Mouse (Mus musculus): ENCODE measurements at regions not wholly inside any gene's neighbourhood (a gene's known extent, or its start where the extent isn't known, plus 50 kb on each side); places are given as distances from the start of the nearest gene placed in this dataset.

DNA sequence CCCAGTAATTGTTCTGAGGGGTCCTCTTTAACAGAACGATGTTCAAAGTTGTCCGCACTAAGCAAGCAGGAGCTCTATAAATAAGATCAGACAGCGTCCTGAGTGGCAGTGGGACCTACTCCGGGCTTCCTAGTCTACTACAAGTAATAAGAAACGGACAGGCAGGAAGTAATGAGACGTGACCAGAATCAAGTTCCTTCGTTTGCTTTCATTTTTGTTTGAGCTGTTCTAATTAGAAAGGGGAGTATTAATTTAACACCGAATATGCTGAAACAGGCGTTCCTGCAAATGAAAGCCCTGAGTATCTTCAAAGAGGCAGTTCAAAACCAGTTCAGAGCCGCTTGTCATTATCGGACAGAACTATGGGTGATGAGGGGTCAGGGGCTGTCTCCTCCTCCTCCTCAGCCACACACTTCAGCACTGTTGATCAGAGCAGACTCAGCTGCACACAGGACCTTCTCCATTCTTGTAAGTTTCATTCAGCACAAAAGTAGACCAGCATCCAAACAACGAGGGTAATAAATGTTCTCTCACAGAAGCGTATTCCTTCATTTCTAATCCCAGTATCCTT is 439.2 kb upstream of the Intu start:
- H3K4me3 ChIP-seq (ENCODE audit: low read length), result no peak overlapping the region
- H3K27me3 ChIP-seq (ENCODE audit: control insufficient read depth, insufficient read depth, low read length), result no peaks in the 10 kb centered on the region
- ATAC-seq (replicated peaks; ENCODE audit: extremely low read depth, insufficient read depth, low FRiP score), result no peak
- WGBS, result 74% methylated on average over 13 of the region's 13 CpGs
- H3K9ac ChIP-seq (ENCODE audit: low read length), result no peak overlapping the region
- no peaks in the 10 kb centered on the region for H3K4me1 ChIP-seq (ENCODE audit: control insufficient read depth, insufficient read depth, low read length)
- H3K9me3 ChIP-seq (replicated peaks; ENCODE audit: control insufficient read depth, low read length), result no peaks in the 10 kb centered on the region
- H3K27ac ChIP-seq (ENCODE audit: low read length), result no peak overlapping the region
- H3K4me2 ChIP-seq (ENCODE audit: low read depth, low read length), result no peak overlapping the region
- no peaks in the 10 kb centered on the region for H3K36me3 ChIP-seq (ENCODE audit: control insufficient read depth, insufficient read depth)

DNA sequence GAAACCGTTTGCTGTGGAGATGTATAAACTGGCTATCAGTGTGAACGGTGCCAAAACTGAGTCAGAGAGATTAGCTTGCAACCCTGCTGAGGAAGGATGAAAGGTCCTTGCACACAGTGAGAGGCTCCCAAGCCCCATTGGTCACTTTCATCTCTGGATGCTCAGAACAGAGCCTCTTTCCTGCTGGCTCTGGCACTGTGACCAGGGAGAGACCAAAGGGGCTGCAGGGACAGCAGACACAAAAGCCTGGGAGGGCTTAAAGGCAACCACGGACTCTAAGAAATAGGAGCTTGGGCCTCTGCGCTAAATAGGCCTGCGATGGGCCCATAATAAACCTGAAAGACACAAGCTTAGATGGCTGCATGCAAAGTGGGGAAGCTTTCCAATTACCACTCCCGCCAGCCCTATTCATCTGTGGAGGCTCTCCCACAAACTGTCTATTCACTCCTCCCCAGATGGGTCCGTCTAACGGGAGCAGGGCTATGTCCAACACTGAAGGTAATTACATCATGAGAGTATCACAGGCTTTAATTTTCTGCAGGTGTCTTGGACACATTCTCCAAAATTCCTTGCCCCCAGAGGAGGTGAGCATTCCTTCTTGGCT is 438.2 kb upstream of the Intu start:
- no peak for ATAC-seq (replicated peaks; ENCODE audit: extremely low read depth, insufficient read depth, low FRiP score)
- no peak overlapping the region for H3K27ac ChIP-seq (ENCODE audit: low read length)
- H3K27me3 ChIP-seq (ENCODE audit: control insufficient read depth, insufficient read depth, low read length), result no peaks in the 10 kb centered on the region
- H3K9me3 ChIP-seq (replicated peaks; ENCODE audit: control insufficient read depth, low read length), result no peaks in the 10 kb centered on the region
- no peak overlapping the region for H3K9ac ChIP-seq (ENCODE audit: low read length)
- H3K4me3 ChIP-seq (ENCODE audit: low read length), result no peak overlapping the region
- no peaks in the 10 kb centered on the region for H3K36me3 ChIP-seq (ENCODE audit: control insufficient read depth, insufficient read depth)
- H3K4me1 ChIP-seq (ENCODE audit: control insufficient read depth, insufficient read depth, low read length), result no peaks in the 10 kb centered on the region
- 80% methylated on average over 8 of the region's 8 CpGs for WGBS
- no peak overlapping the region for H3K4me2 ChIP-seq (ENCODE audit: low read depth, low read length)

DNA sequence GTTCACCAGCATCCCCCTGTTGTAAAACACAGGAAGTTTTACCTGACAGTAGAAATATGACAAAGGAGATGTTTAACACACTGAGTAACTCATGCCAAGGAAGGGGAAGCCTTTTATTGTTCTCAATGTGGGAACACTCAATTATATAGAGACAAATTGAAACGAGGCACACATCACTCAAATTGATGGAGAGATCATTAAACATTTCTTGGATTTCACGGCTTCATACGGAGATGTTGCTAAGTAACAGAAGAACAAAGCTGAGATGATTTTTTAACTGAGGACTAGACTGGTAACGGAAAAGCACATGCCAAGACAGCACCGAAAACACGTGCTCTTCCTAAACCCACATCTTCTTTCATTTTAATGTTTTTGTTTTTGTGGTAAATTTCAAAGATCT is 437.0 kb upstream of the Intu start:
- no peak overlapping the region for H3K27ac ChIP-seq (ENCODE audit: low read length)
- WGBS, result 85% methylated on average over 6 of the region's 6 CpGs
- H3K9ac ChIP-seq (ENCODE audit: low read length), result no peak overlapping the region
- no peaks in the 10 kb centered on the region for H3K27me3 ChIP-seq (ENCODE audit: control insufficient read depth, insufficient read depth, low read length)
- peaks cover 4% of the 10 kb centered on the region for H3K9me3 ChIP-seq (replicated peaks; ENCODE audit: control insufficient read depth, low read length)
- H3K36me3 ChIP-seq (ENCODE audit: control insufficient read depth, insufficient read depth), result no peaks in the 10 kb centered on the region
- H3K4me2 ChIP-seq (ENCODE audit: low read depth, low read length), result no peak overlapping the region
- H3K4me1 ChIP-seq (ENCODE audit: control insufficient read depth, insufficient read depth, low read length), result no peaks in the 10 kb centered on the region
- no peak for ATAC-seq (replicated peaks; ENCODE audit: extremely low read depth, insufficient read depth, low FRiP score)
- H3K4me3 ChIP-seq (ENCODE audit: low read length), result no peak overlapping the region

DNA sequence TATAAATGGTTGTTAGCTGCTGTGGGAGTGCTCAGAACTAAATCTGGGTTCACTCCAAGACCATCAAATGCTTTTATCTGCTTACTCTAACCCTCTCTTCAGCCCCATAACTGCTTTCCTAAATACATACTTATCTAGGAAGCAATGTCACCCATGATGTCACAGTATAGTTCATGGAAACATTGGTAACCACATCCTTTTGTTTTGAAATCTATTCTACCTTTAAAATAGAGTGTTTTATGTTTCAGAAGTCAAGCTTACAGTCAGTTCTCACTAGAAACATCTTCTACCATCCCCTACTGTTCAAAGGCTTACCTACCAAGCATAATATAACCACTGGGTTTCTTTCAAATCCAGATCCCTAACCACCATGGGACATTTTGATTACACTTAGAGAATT is 436.4 kb upstream of the Intu start:
- Histone ChIP-seq H3K4me2 (ENCODE audit: low read depth, low read length) (no peak overlapping the region), H3K9me3 (replicated peaks; ENCODE audit: control insufficient read depth, low read length) (peaks cover 4% of the 10 kb centered on the region), H3K4me3 (ENCODE audit: low read length) (no peak overlapping the region), H3K27ac (ENCODE audit: low read length) (no peak overlapping the region), H3K9ac (ENCODE audit: low read length) (no peak overlapping the region), H3K27me3 (ENCODE audit: control insufficient read depth, insufficient read depth, low read length) (no peaks in the 10 kb centered on the region), H3K4me1 (ENCODE audit: control insufficient read depth, insufficient read depth, low read length) (no peaks in the 10 kb centered on the region), H3K36me3 (ENCODE audit: control insufficient read depth, insufficient read depth) (no peaks in the 10 kb centered on the region)
- ATAC-seq (replicated peaks; ENCODE audit: extremely low read depth, insufficient read depth, low FRiP score), result no peak

DNA sequence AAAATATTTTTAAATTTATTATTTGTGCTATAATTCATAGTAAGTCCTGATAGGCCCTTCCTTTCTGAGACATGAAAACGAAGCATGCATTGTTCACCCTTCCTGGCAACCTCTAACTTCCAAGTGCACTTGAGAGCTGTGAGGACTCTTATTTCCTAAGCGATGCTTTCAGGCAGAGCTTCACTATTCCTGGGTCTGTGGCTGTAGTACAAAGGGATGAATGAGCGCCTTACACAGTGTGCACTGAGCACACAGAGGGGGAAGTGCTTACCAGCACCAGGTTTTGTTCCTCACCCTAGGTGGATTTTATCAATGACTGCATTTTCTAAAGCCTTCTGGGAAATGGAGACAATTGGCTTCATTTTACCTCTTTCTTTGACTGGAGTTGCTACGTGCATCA is 428.4 kb upstream of the Intu start:
- Histone ChIP-seq H3K27ac (ENCODE audit: low read length) (no peak overlapping the region), H3K4me1 (ENCODE audit: control insufficient read depth, insufficient read depth, low read length) (no peaks in the 10 kb centered on the region), H3K4me2 (ENCODE audit: low read depth, low read length) (no peak overlapping the region), H3K36me3 (ENCODE audit: control insufficient read depth, insufficient read depth) (no peaks in the 10 kb centered on the region), H3K9ac (ENCODE audit: low read length) (no peak overlapping the region), H3K9me3 (replicated peaks; ENCODE audit: control insufficient read depth, low read length) (peaks cover 4% of the 10 kb centered on the region), H3K27me3 (ENCODE audit: control insufficient read depth, insufficient read depth, low read length) (no peaks in the 10 kb centered on the region), H3K4me3 (ENCODE audit: low read length) (no peak overlapping the region)
- WGBS, result 69% methylated on average over 4 of the region's 4 CpGs
- no peak for ATAC-seq (replicated peaks; ENCODE audit: extremely low read depth, insufficient read depth, low FRiP score)

DNA sequence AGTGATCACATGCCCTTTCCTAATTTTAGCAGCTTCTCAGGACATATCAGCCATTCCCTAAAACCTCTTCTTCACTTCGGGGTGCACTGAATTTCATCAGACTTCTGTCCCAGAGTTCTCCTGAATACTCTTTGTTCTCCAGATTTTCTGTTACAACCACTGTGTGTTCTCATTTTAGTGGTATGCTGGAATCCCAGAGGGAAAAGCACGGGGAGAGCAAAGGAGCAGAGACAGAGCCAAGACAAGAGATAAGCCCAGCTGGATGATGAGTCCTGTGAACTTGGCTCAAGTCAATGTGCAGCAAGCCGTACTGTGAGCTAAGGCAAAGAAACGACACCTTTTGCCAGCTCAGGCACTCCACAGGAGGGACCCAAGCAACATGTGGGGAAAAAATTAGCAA is 416.3 kb upstream of the Intu start:
- Histone ChIP-seq H3K4me1 (ENCODE audit: control insufficient read depth, insufficient read depth, low read length) (0 out of 2 replicates have a peak, but pooled peaks cover 3% of the 10 kb centered on the region), H3K9ac (ENCODE audit: low read length) (no peak overlapping the region), H3K4me2 (ENCODE audit: low read depth, low read length) (no peak overlapping the region), H3K27ac (ENCODE audit: low read length) (no peak overlapping the region; the same call in 1 of the 2 replicates), H3K9me3 (replicated peaks; ENCODE audit: control insufficient read depth, low read length) (no peaks in the 10 kb centered on the region), H3K27me3 (ENCODE audit: control insufficient read depth, insufficient read depth, low read length) (no peaks in the 10 kb centered on the region), H3K36me3 (ENCODE audit: control insufficient read depth, insufficient read depth) (no peaks in the 10 kb centered on the region), H3K4me3 (ENCODE audit: low read length) (no peak overlapping the region)
- WGBS, result 22% methylated on average over 4 of the region's 4 CpGs
- no peak; the same call in 1 of the 2 replicates for ATAC-seq (replicated peaks; ENCODE audit: extremely low read depth, insufficient read depth, low FRiP score)

DNA sequence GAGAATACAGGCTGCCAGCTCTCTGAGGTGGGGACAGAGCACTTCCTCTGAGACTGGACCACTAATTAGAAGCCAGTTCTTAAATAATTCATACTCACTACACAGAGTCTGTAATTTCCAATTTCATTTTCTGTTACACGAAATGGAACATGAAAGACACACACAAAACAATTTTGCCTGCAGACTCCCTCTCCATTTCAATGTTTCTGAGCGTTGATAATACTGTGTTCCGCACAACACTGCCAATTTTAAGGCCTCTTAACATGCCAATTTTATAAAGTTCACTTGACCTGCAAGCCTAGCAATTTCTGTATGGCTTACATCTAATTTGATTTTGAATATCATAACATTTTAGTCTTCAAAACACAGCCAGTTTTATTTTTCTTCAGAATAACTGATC is 412.5 kb upstream of the Intu start:
- ATAC-seq (replicated peaks; ENCODE audit: extremely low read depth, insufficient read depth, low FRiP score), result no peak
- Histone ChIP-seq H3K36me3 (ENCODE audit: control insufficient read depth, insufficient read depth) (no peaks in the 10 kb centered on the region), H3K27ac (ENCODE audit: low read length) (no peak overlapping the region), H3K4me2 (ENCODE audit: low read depth, low read length) (no peak overlapping the region), H3K4me3 (ENCODE audit: low read length) (no peak overlapping the region), H3K4me1 (ENCODE audit: control insufficient read depth, insufficient read depth, low read length) (0 out of 2 replicates have a peak, but pooled peaks cover 3% of the 10 kb centered on the region), H3K27me3 (ENCODE audit: control insufficient read depth, insufficient read depth, low read length) (no peaks in the 10 kb centered on the region), H3K9ac (ENCODE audit: low read length) (no peak overlapping the region), H3K9me3 (replicated peaks; ENCODE audit: control insufficient read depth, low read length) (no peaks in the 10 kb centered on the region)
- whole genome bisulfite sequencing, result 70% methylated on average over 3 of the region's 3 CpGs

DNA sequence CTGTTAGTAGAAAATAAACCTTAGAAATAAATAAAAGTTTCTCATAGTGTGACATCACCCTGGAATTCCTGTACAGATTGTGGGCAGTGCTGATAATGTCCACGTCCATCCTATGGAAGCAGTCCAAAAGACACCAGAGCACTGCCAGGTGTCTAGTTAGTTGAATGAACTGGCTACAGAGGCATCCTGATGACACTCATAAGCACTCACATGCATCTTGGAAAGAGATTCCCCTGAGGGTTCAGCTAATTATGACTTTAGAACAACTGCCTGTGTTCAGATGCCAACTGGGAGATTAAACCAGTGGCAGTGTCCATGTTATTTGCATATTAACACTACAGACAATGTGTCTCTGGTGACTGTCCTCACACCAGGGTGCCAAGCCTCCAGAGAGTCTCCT is 411.6 kb upstream of the Intu start:
- Histone ChIP-seq H3K4me1 (ENCODE audit: control insufficient read depth, insufficient read depth, low read length) (0 out of 2 replicates have a peak, but pooled peaks cover 3% of the 10 kb centered on the region), H3K9me3 (replicated peaks; ENCODE audit: control insufficient read depth, low read length) (no peaks in the 10 kb centered on the region), H3K36me3 (ENCODE audit: control insufficient read depth, insufficient read depth) (no peaks in the 10 kb centered on the region), H3K4me3 (ENCODE audit: low read length) (no peak overlapping the region), H3K9ac (ENCODE audit: low read length) (no peak overlapping the region), H3K4me2 (ENCODE audit: low read depth, low read length) (no peak overlapping the region), H3K27me3 (ENCODE audit: control insufficient read depth, insufficient read depth, low read length) (no peaks in the 10 kb centered on the region), H3K27ac (ENCODE audit: low read length) (no peak overlapping the region)
- WGBS, result 11% methylated on average over 1 of the region's 1 CpGs
- ATAC-seq (replicated peaks; ENCODE audit: extremely low read depth, insufficient read depth, low FRiP score), result no peak

DNA sequence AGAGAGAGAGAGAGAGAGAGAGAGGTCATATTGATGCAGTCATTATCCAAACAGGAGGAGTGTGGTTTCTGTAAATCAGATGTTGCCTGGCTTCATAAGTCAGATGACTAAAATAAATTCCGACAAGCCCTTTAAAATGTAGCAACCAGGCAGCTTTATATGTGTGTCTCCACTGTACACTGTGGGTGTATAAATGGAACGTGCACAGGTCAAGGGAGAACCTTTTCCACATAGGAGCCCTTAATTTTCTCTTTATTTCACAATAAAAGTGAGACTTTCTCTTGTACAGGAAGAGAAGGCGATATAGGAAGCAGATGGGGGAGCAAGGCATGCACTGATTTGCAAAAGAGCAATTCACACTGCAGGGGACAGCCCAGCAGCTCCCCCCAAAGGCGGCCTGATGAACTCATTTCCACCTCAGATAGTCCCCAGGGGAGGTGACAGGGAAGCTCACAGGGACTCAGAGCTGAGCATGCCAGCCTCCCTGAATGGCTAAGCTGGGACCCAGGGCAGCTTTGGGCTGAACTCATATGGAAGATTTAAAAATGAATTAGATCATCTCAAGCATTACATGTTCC is 410.7 kb upstream of the Intu start:
- 25% methylated on average over 4 of the region's 4 CpGs for WGBS
- peak; percentile 65; the same call in 1 of the 2 replicates for ATAC-seq (replicated peaks; ENCODE audit: extremely low read depth, insufficient read depth, low FRiP score)
- H3K4me2 ChIP-seq (ENCODE audit: low read depth, low read length), result no peak overlapping the region
- no peaks in the 10 kb centered on the region for H3K4me1 ChIP-seq (ENCODE audit: control insufficient read depth, insufficient read depth, low read length)
- H3K27me3 ChIP-seq (ENCODE audit: control insufficient read depth, insufficient read depth, low read length), result no peaks in the 10 kb centered on the region
- H3K36me3 ChIP-seq (ENCODE audit: control insufficient read depth, insufficient read depth), result no peaks in the 10 kb centered on the region
- H3K4me3 ChIP-seq (ENCODE audit: low read length), result no peak overlapping the region
- no peak overlapping the region for H3K9ac ChIP-seq (ENCODE audit: low read length)
- no peak overlapping the region for H3K27ac ChIP-seq (ENCODE audit: low read length)
- H3K9me3 ChIP-seq (replicated peaks; ENCODE audit: control insufficient read depth, low read length), result no peaks in the 10 kb centered on the region
